Mouse (Mus musculus) intestine, embryonic 16.5 days (tissue): ENCODE measurements around the gene Lamc2. TPM values are rescaled to one million over a fixed set of nuclear protein-coding genes. Genes with fewer than 3 reads are reported as not detected.
A peak's percentile ranks its signal among the peaks of the same experiment; 100 is the strongest.

ENCODE experiments used
- ATAC-seq: fragments of 200-750 bp; cut with Nextera tagmentation; 2 replicates; pipeline ENCODE4 v1.8.0; 2017; ENCODE audit warnings: moderate TSS enrichment, moderate library complexity
- H3K27ac ChIP-seq: fragments of 300-500 bp; sonication (generic); 2 replicates; pipeline ENCODE4 v1.5.1; 2014; ENCODE audit warnings: mild to moderate bottlenecking, low read length
- H3K27me3 ChIP-seq: fragments of 300-500 bp; sonication (generic); replicated peaks from 2 replicates; pipeline ENCODE4 v1.6.1; 2014; ENCODE audit warnings: low read length, control low read depth, mixed read lengths; ENCODE audit not compliant: control insufficient read depth, insufficient read depth
- H3K36me3 ChIP-seq: fragments of 300-500 bp; sonication (generic); 2 replicates; pipeline ENCODE4 v1.6.1; 2014; ENCODE audit warnings: low read length, control low read depth; ENCODE audit not compliant: control insufficient read depth, insufficient read depth
- H3K4me1 ChIP-seq: fragments of 300-500 bp; sonication (generic); 2 replicates; pipeline ENCODE4 v1.6.1; 2014; ENCODE audit warnings: low read length, control low read depth, mixed read lengths; ENCODE audit not compliant: control insufficient read depth, insufficient read depth
- H3K4me2 ChIP-seq: fragments of 300-500 bp; sonication (generic); 2 replicates; pipeline ENCODE4 v1.6.1; 2014; ENCODE audit warnings: low read depth, low read length, control low read depth
- H3K4me3 ChIP-seq: fragments of 300-500 bp; sonication (generic); 2 replicates; pipeline ENCODE4 v1.5.1; 2014; ENCODE audit warnings: mild to moderate bottlenecking, low read length
- H3K9ac ChIP-seq: fragments of 300-500 bp; sonication (generic); 2 replicates; pipeline ENCODE4 v1.6.1; 2014; ENCODE audit warnings: low read depth, low read length
- H3K9me3 ChIP-seq: fragments of 300-500 bp; sonication (generic); 2 replicates; pipeline ENCODE4 v1.6.1; 2016; ENCODE audit warnings: low read length, control low read depth; ENCODE audit not compliant: control insufficient read depth
- WGBS: fragments of 180-500 bp; shearing (Covaris S2); extraction: QIAGEN DNeasy Blood & Tissue Kit; methylation state at CpG from one replicate; pipeline ENCODE4 v1.1.7; 2014; 5-methylcytosine and 5-hydroxymethylcytosine counted together
- polyA plus RNA-seq: library from polyadenylated mRNA; unstranded; fragments of >200 nt; fragmentation: Nextera tagmentation; extraction: Ambion mirVana; gene quantifications from 2 replicates; pipeline ENCODE4 v1.2.1, GENCODE M21; 2015

Gene Lamc2
- polyA plus RNA-seq, result 6.0 and 6.6 TPM in 2 replicates

- peak within 1 kb of the TSS; percentile 80 for H3K4me2 ChIP-seq
- peak within 1 kb of the TSS; percentile 68 for H3K9ac ChIP-seq
- H3K27ac ChIP-seq, result no peak within 1 kb of the TSS
- no peaks in the 10 kb centered on the region for H3K9me3 ChIP-seq
- no peaks in the 10 kb centered on the region for H3K36me3 ChIP-seq
- ATAC-seq, result peak; percentile 95
- WGBS, result 5% methylated on average over 46 of the region's 46 CpGs
- H3K4me1 ChIP-seq, result peaks cover 6% of the 10 kb centered on the region
- H3K4me3 ChIP-seq, result peak within 1 kb of the TSS; percentile 52
- no peaks in the 10 kb centered on the region for H3K27me3 ChIP-seq
Observed at GRCm38 (mm10) chr1:153185828-153186803, at the start of gene Lamc2. TSS of gene Lamc2 (minus strand) at chr1:153186447.

- Histone ChIP-seq H3K9me3 (no peaks in the 10 kb centered on the region), H3K4me1 (no peaks in the 10 kb centered on the region), H3K27ac (no peak overlapping the region), H3K4me3 (no peak overlapping the region), H3K9ac (no peak overlapping the region), H3K27me3 (no peaks in the 10 kb centered on the region), H3K4me2 (no peak overlapping the region), H3K36me3 (peaks cover 14% of the 10 kb centered on the region)
- ATAC-seq, result no peak
- WGBS, result 66% methylated on average over 4 of the region's 4 CpGs
Observed at GRCm38 (mm10) chr1:153235576-153235975, 49.3 kb upstream of the Lamc2 start.

GRCm38 (mm10) chr1:153231681-153232080 lies 45.4 kb upstream of the Lamc2 start:
- Histone ChIP-seq H3K4me1 (no peaks in the 10 kb centered on the region), H3K9ac (no peak overlapping the region), H3K4me3 (no peak overlapping the region), H3K27ac (no peak overlapping the region), H3K9me3 (no peaks in the 10 kb centered on the region), H3K4me2 (no peak overlapping the region), H3K27me3 (no peaks in the 10 kb centered on the region), H3K36me3 (peaks cover 26% of the 10 kb centered on the region)
- WGBS, result 78% methylated on average over 9 of the region's 9 CpGs
- ATAC-seq, result no peak

GRCm38 (mm10) chr1:153227916-153228315 lies 41.7 kb upstream of the Lamc2 start:
- WGBS, result 42% methylated on average over 4 of the region's 4 CpGs
- peaks cover 25% of the 10 kb centered on the region for H3K36me3 ChIP-seq

GRCm38 (mm10) chr1:153227096-153227495 lies 40.8 kb upstream of the Lamc2 start:
- H3K36me3 ChIP-seq, result peaks cover 25% of the 10 kb centered on the region
- no peak overlapping the region for H3K4me3 ChIP-seq
- no peaks in the 10 kb centered on the region for H3K4me1 ChIP-seq
- no peaks in the 10 kb centered on the region for H3K27me3 ChIP-seq
- H3K9me3 ChIP-seq, result no peaks in the 10 kb centered on the region
- no peak overlapping the region for H3K4me2 ChIP-seq
- no peak overlapping the region for H3K27ac ChIP-seq
- ATAC-seq, result no peak
- WGBS, result 79% methylated on average over 8 of the region's 8 CpGs
- H3K9ac ChIP-seq, result no peak overlapping the region

More at GRCm38 (mm10) chr1:153227916-153228315, 41.7 kb upstream of the Lamc2 start:
- no peak overlapping the region for H3K4me3 ChIP-seq
- no peaks in the 10 kb centered on the region for H3K4me1 ChIP-seq
- no peak for ATAC-seq
- no peaks in the 10 kb centered on the region for H3K27me3 ChIP-seq
- no peak overlapping the region for H3K4me2 ChIP-seq
- no peak overlapping the region for H3K27ac ChIP-seq
- no peaks in the 10 kb centered on the region for H3K9me3 ChIP-seq
- H3K9ac ChIP-seq, result no peak overlapping the region

- no peak for ATAC-seq
- Histone ChIP-seq H3K4me2 (no peak overlapping the region), H3K9me3 (no peaks in the 10 kb centered on the region), H3K4me3 (no peak overlapping the region), H3K9ac (no peak overlapping the region), H3K4me1 (no peaks in the 10 kb centered on the region), H3K27me3 (no peaks in the 10 kb centered on the region), H3K36me3 (peaks cover 27% of the 10 kb centered on the region), H3K27ac (no peak overlapping the region)
- WGBS, result 89% methylated on average over 21 of the region's 21 CpGs
Observed at GRCm38 (mm10) chr1:153225786-153226725, 39.8 kb upstream of the Lamc2 start.

GRCm38 (mm10) chr1:153224331-153224730 lies 38.1 kb upstream of the Lamc2 start:
- ATAC-seq, result no peak
- Histone ChIP-seq H3K27ac (no peak overlapping the region), H3K4me1 (no peaks in the 10 kb centered on the region), H3K9me3 (no peaks in the 10 kb centered on the region), H3K4me2 (no peak overlapping the region), H3K27me3 (no peaks in the 10 kb centered on the region), H3K4me3 (no peak overlapping the region), H3K36me3 (peaks cover 30% of the 10 kb centered on the region), H3K9ac (no peak overlapping the region)
- 53% methylated on average over 5 of the region's 5 CpGs for WGBS

- H3K36me3 ChIP-seq, result peaks cover 12% of the 10 kb centered on the region
- no peak for ATAC-seq
Observed at GRCm38 (mm10) chr1:153219376-153219775, 33.1 kb upstream of the Lamc2 start.

GRCm38 (mm10) chr1:153216516-153216915 lies 30.3 kb upstream of the Lamc2 start:
- no peak overlapping the region for H3K27ac ChIP-seq
- no peaks in the 10 kb centered on the region for H3K4me1 ChIP-seq
- H3K4me2 ChIP-seq, result no peak overlapping the region
- 80% methylated on average over 4 of the region's 4 CpGs for WGBS
- no peaks in the 10 kb centered on the region for H3K27me3 ChIP-seq
- no peak for ATAC-seq
- no peak overlapping the region for H3K9ac ChIP-seq
- no peaks in the 10 kb centered on the region for H3K9me3 ChIP-seq
- no peak overlapping the region for H3K4me3 ChIP-seq
- H3K36me3 ChIP-seq, result peaks cover 12% of the 10 kb centered on the region

More at GRCm38 (mm10) chr1:153219376-153219775, 33.1 kb upstream of the Lamc2 start:
- H3K9me3 ChIP-seq, result no peaks in the 10 kb centered on the region
- H3K4me1 ChIP-seq, result no peaks in the 10 kb centered on the region
- no peak overlapping the region for H3K27ac ChIP-seq
- no peak overlapping the region for H3K4me2 ChIP-seq
- no peaks in the 10 kb centered on the region for H3K27me3 ChIP-seq
- H3K9ac ChIP-seq, result no peak overlapping the region
- H3K4me3 ChIP-seq, result no peak overlapping the region
- WGBS, result 69% methylated on average over 9 of the region's 9 CpGs
